Mouse (Mus musculus) T-cell, adult 2 months (primary cell): ENCODE data around the gene Ppm1d.

Source experiments
- DNase-seq: peaks from one replicate; pipeline ENCODE4 v3.0.0; 2022; ENCODE audit warnings: low spot score

Ppm1d gene

GRCm38 (mm10) chr11:85310713-85311574, at the start of gene Ppm1d:
Gene Ppm1d (plus strand): TSS chr11:85311244.
- peak; percentile 96 for DNase-seq

- no peak for DNase-seq
Measured at GRCm38 (mm10) chr11:85264635-85265034, 46.4 kb upstream of the Ppm1d start.

- no peak for DNase-seq
Measured at GRCm38 (mm10) chr11:85267393-85267792, 43.7 kb upstream of the Ppm1d start.

- DNase-seq, result peak; percentile 54
Measured at GRCm38 (mm10) chr11:85270631-85271030, 40.4 kb upstream of the Ppm1d start.

GRCm38 (mm10) chr11:85273299-85273698, 37.7 kb upstream of the Ppm1d start:
- peak; percentile 4 for DNase-seq

- DNase-seq, result no peak
Measured at GRCm38 (mm10) chr11:85275151-85275550, 35.9 kb upstream of the Ppm1d start.

- DNase-seq, result no peak
Measured at GRCm38 (mm10) chr11:85277609-85278008, 33.4 kb upstream of the Ppm1d start.

- DNase-seq, result no peak
Measured at GRCm38 (mm10) chr11:85278175-85278574, 32.9 kb upstream of the Ppm1d start.

GRCm38 (mm10) chr11:85281219-85281878, 29.7 kb upstream of the Ppm1d start:
- DNase-seq, result no peak

GRCm38 (mm10) chr11:85297953-85298352, 13.1 kb upstream of the Ppm1d start:
- DNase-seq, result no peak

- no peak for DNase-seq
Measured at GRCm38 (mm10) chr11:85299880-85300279, 11.2 kb upstream of the Ppm1d start.

GRCm38 (mm10) chr11:85301161-85301560, 9.9 kb upstream of the Ppm1d start:
- no peak for DNase-seq

GRCm38 (mm10) chr11:85301836-85302235, 9.2 kb upstream of the Ppm1d start:
- DNase-seq, result no peak

- no peak for DNase-seq
Measured at GRCm38 (mm10) chr11:85306577-85307260, 4.3 kb upstream of the Ppm1d start.

GRCm38 (mm10) chr11:85308799-85309198, 2.2 kb upstream of the Ppm1d start:
- DNase-seq, result peak; percentile 19

- no peak for DNase-seq
Measured at GRCm38 (mm10) chr11:85310407-85310712, 684 bp upstream of the Ppm1d start.

- DNase-seq, result peak; percentile 63
Measured at GRCm38 (mm10) chr11:85311645-85312490, 824 bp downstream of the Ppm1d start.

- DNase-seq, result no peak
Measured at GRCm38 (mm10) chr11:85312818-85313217, 1.8 kb downstream of the Ppm1d start.

- DNase-seq, result no peak
Measured at GRCm38 (mm10) chr11:85313361-85313760, 2.3 kb downstream of the Ppm1d start.

GRCm38 (mm10) chr11:85323567-85324330, 12.7 kb downstream of the Ppm1d start:
- peak; percentile 37 for DNase-seq

GRCm38 (mm10) chr11:85328717-85329116, 17.7 kb downstream of the Ppm1d start:
- DNase-seq, result no peak
